Mouse (Mus musculus): Measurements from ENCODE around the gene Tenm3.

Gene Tenm3

GRCm38 (mm10) chr8:48665193-48665592 lies 178.6 kb downstream of the Tenm3 start:
- in situ Hi-C loops (cut with MboI) = no loop called here

GRCm38 (mm10) chr8:48659226-48659625 lies 184.5 kb downstream of the Tenm3 start:
- in situ Hi-C loops (cut with MboI) = no loop called here

DNA sequence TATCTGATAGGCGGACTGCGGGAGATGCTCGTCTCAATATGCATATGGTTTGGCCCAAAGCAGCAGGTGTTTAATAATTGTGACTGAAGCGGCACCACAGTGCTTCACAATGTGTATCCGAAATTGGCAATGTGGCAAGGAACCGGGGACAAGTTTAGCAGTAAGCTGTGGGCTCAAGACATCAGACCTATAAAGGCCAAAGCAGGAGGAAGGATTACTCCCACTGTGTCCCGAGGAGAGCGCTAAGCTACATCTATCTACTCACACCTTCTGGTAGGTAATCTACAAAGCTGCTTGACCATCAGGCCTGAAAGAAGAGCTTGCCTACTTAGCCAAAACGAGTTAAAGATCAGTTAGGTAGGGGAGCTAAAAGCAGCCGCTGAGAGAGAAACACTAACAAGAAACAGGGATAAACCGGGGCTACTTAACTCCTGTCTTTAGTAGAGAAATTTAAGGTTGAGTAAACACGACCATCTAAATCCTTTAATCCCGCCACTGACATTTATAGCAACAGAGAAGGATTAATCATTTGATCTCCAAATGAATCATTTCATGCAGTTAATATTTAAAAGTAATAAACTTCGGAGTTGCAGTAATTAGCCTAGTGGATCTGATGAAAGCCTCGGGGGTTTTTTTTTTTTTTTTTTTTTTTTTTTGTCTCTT lies 188.2 kb downstream of the Tenm3 start:
- in situ Hi-C loops (cut with MboI) = no loop called here

DNA sequence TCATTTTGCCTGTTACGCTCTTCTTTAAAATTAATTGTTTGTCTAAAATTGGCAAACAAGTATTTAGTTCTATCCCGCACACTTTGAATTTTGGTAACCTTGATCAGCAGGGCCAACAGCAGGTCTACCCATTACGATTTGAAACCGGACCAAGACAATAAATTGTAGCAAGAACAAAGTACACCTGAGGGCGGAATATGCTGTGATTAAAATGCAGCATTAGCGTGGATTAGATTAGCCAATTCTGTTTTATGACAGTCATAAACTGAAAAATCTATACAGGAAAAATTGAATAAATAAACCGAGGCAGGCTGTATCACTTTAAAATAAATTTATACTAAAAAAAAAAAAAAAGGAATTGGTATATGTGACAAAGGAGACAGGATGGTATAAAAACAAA lies 193.9 kb downstream of the Tenm3 start:
- in situ Hi-C loops (cut with MboI) = no loop called here

GRCm38 (mm10) chr8:48649415-48649814 lies 194.3 kb downstream of the Tenm3 start:
- in situ Hi-C loops (cut with MboI) = no loop called here

DNA sequence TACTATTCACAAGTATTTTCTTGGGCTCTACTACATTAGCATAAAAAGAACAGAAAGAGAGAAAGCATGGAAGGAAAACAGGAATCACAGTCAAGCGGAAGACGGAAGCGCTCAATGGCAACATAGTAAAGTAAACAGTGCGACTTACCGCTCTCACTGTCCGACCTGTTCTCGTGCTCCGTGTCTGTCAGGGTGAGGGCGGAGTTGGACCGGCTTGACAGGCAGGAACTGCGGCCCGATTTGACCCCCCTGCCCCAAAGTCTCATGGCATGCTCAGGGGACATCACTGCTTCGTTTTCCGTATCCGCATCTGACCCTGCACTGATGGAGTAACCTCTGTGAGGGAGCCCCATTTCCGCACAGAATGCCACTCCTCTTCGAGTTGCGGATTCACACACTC lies 197.6 kb downstream of the Tenm3 start:
- in situ Hi-C loops (cut with MboI) = no loop called here

- in situ Hi-C loops (cut with MboI) = no loop called here
Observed at GRCm38 (mm10) chr8:48638129-48638528, 205.6 kb downstream of the Tenm3 start.

DNA sequence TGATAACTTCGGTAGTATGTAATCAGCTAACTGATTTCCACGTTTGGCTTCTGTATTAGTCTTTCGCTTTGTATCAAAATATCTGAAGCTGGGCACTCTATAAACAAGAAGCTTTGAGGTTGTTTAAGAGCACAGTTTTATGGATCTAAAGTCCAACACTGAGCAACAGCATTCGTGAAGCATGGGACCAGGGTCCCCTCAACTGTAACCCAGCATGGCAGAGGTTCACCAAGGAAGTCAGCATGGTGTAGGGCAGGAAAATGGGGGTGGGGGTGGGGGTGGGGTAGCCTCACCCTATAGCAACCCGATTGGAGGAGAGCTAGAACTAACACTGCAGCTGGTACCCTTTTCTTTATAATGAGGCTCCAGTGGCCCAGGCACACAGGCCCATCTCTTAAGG lies 206.8 kb downstream of the Tenm3 start:
- in situ Hi-C loops (cut with MboI) = no loop called here

DNA sequence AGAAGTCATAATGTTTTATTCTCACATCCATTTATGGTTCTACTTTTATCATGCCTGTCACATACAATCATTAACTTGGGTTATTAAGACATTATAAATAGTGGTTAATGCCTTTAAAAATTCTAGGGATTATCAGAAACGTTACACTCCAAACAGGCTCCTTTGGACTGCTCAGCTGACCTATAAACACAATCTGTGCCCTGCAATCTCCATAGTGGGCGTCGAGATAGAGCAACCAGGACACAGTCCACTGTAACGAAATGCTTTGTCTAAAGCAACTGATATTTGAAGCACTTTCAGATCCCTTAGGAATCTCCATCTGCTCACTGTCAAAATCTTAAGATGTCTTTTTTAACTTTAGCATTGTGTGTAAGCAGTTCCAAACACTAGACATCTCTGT lies 207.9 kb downstream of the Tenm3 start:
- in situ Hi-C loops (cut with MboI) = no loop called here

- in situ Hi-C loops (cut with MboI) = no loop called here
Observed at GRCm38 (mm10) chr8:48633426-48633825, 210.3 kb downstream of the Tenm3 start.

DNA sequence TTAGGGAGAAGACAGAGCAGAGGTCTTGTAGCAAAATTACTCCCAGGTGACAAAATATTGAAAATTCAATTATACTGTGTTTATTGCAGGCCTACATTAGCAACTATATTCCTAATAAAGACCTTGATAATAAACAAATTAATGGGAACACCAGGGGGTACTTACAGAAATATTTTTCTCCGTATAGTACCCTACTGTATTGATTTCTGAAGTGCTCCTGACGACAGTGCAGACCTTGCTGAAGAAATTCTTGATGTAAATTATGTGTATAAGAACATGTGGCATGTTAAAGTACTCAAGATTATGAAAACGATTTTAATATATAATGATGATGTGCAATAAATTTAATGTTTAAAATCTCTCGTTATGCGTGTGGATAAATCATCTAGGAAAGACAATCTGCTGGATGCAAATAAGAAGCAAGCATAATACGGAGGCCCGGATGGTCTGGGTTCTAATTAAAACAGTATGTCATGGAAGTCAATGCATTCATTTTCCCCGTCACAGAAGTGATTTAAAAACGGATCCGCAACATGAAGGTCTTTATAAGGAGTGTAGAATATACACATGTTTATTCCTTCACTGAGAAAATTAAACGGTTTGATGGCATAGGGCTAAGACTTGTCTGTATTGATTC lies 221.1 kb downstream of the Tenm3 start:
- in situ Hi-C loops (cut with MboI) = no loop called here

DNA sequence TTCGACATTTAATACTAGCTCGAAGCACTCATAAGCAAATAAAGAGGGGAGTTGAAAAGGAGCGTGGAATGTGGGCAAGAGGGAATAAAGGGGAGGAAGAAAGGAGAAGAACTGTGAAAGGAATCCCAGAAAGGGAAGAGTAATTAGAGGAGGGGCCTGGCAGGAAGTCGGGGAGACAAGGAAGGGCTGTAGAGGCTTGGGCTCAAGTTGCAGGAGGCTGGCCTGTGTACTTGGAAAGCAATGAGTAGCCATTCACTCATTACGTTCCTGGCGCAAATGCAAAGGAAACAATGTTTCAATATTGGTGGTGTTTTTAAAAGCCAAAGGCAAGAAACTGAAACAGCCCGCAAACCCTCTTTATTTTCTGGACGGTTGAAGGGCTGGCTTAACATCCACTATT lies 228.7 kb downstream of the Tenm3 start:
- in situ Hi-C loops (cut with MboI) = no loop called here

DNA sequence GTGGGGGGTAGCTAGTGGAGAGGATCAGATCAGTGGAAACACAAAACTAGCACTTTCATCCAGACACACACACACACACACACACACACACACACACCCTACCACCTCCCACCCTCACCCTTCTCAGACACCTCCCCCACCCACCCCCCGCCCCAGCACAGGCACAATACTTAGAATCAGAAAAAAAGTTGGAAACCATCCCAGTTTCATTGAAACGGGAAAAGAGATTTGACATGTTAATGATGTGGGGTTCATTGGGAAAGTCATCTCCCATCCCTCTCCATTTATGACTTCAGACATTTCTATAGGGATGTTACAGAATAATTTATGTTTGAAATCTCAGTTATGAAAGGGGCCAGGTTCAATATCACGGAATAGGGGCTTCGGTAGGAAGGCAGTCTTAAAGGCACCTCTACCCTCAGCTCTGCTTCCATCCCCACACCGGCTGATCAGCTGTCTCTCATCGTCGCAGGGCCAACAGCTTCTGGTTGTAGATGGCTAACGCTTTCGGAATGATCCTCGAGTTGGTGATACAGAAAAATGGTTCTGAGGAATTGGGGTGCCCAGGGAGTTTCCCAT lies 231.7 kb downstream of the Tenm3 start:
- in situ Hi-C loops (cut with MboI) = no loop called here

- in situ Hi-C loops (cut with MboI) = no loop called here
Observed at GRCm38 (mm10) chr8:48611126-48611525, 232.6 kb downstream of the Tenm3 start.

- in situ Hi-C loops (cut with MboI) = no loop called here
Observed at GRCm38 (mm10) chr8:48610316-48610715, 233.4 kb downstream of the Tenm3 start.

GRCm38 (mm10) chr8:48609684-48610083 lies 234.1 kb downstream of the Tenm3 start:
- in situ Hi-C loops (cut with MboI) = no loop called here

GRCm38 (mm10) chr8:48604190-48604897 lies 239.4 kb downstream of the Tenm3 start:
- in situ Hi-C loops (cut with MboI) = no loop called here

DNA sequence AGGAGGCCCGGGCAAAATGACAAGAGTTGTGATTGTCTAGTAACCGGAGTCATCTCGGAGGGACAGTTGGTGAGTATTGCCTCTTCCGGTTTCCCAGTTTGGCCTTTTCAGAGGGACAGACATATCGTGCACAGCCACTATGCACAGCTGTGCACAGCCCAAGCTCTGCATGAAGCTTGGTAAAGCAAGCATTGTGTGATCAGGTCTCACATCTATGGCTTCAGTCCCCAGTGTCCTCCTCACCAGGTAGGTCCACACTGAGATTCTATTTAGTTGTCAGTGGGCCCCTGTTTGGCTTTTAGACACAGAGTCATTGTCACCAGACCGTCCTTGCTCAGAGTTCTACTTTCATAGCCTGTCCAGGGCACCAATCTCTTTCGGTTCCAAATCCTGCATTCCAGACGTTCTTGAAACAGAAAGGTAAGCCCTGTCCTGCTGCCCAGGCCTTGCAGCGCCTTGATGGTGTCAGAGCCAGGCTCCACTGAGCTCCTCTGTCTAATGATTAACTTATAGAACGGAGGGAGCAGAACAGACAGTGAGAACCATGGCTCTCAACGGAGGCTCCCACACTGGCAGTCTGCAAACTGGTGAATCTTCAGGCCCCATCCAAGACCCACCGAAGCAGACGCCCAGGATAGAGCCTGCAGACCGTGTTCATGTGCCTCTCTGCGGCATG lies 240.4 kb downstream of the Tenm3 start:
- in situ Hi-C loops (cut with MboI) = no loop called here

DNA sequence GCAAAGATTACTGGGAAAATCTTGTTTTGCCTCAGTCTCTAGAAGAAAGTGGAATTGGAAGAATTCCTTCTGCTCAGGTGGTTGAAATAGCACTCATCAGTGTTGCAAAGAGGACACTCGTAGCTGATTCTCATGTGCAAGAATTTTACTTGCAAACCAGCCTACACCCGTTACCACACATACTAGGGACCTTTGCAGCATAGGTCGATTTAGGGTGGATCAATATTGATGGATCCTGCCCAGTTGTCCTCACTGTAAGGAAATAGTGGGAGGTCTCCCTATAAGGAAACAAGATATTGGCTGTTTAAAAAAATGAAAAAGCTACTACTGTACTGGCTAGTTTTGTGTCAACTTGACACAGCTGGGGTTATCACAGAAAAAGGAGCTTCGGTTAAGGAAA lies 242.1 kb downstream of the Tenm3 start:
- in situ Hi-C loops (cut with MboI) = no loop called here

GRCm38 (mm10) chr8:48599028-48599427 lies 244.7 kb downstream of the Tenm3 start:
- in situ Hi-C loops (cut with MboI) = no loop called here

- in situ Hi-C loops (cut with MboI) = no loop called here
Observed at GRCm38 (mm10) chr8:48596332-48596731, 247.4 kb downstream of the Tenm3 start.

GRCm38 (mm10) chr8:48591818-48592217 lies 251.9 kb downstream of the Tenm3 start:
- in situ Hi-C loops (cut with MboI) = no loop called here
